Mouse (Mus musculus): ENCODE results near the gene Gm49368. TPM values are rescaled to one million over a fixed set of nuclear protein-coding genes. Genes with fewer than 3 reads are reported as not detected.

Gene Gm49368
- total RNA-seq, 1 experiment from 2014 or later = 30.6 TPM

- ATAC-seq (ENCODE audit: extremely low read depth, insufficient number of reproducible peaks, low FRiP score, poor library complexity, severe bottlenecking) = no peak
Measured at GRCm38 (mm10) chr7:128114371-128115105, 52.1 kb downstream of the Gm49368 start.

- ATAC-seq (ENCODE audit: extremely low read depth, insufficient number of reproducible peaks, low FRiP score, poor library complexity, severe bottlenecking) = peak; percentile 28; the same call in 1 of the 2 replicates
Measured at GRCm38 (mm10) chr7:128115211-128115958, 52.9 kb downstream of the Gm49368 start.

DNA sequence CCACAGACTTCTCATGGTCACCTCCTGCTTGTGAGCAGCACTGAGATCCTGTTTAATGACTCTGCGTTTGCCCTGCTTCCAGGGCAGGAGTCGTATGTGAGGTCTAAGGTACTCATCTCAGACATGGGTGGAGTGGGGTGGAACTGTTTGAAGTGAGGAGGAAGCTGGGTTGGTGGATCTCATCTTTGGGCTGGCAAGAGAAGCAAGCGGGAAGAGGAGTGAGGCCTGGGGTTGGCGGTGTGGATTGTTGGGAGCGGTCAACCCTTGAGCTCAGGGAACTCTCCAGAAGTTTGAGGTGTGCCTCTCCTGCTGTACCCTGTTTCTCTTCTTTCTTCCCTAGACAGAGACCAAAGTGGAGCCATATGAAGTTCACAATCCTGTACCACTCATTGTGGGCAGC, 53.9 kb downstream of the Gm49368 start:
- 0 out of 2 replicates have a peak, but pooled peaks have one; percentile 6 for ATAC-seq (ENCODE audit: extremely low read depth, insufficient number of reproducible peaks, low FRiP score, poor library complexity, severe bottlenecking)

- ATAC-seq (ENCODE audit: extremely low read depth, insufficient number of reproducible peaks, low FRiP score, poor library complexity, severe bottlenecking) = no peak
Measured at GRCm38 (mm10) chr7:128119726-128120490, 57.4 kb downstream of the Gm49368 start.

DNA sequence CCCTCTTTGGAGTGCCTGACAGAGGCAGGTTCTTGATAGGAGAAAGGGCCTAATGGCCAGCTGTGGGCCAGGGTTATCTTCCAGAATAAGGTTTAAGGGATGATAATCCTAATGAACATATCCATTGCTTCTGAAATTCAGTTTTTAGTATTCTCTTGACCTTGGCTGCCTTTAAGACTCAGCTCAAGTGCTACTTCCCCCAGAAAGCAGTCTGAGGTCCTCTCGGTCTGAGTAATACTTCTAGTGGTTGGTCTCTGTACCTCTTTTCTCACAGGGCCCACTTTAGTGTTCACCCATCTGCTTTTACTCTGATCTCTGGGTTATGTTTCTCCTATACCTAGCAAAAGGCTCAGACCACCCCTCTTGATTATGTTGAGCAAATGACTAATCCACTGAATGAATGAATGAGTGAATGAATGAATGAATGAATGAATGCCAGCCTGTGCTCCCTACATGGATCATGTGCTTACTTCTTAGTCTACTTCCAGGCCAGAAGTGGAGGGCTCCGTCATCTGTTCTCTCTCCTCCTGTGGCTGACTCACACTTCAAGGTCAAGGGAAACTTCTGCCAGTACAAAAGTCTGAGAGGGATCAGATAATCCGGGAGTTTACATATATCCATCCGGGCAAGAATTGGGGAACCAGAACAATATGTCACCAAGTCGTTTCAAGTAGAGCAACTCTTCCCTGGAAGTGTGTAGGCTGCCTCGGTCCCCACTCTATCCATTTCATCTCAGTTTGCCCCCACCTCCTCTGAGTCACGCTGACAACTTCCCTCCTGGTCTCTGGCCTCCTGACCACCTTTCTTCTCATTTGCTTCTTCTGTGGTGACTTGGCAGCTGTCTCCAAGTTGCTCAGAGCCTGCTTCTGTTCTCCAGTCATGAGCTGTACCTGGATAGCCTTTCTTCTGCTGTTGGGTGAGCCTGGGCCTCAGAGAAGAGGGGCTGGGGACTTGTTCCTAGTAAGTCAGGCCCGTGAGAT, 66.5 kb downstream of the Gm49368 start, which contains the start of gene Itgax:
Gene Itgax, plus strand, starts transcription at position 807 of the 980 bp plus-strand sequence.
- no peak for ATAC-seq (ENCODE audit: extremely low read depth, insufficient number of reproducible peaks, low FRiP score, poor library complexity, severe bottlenecking)

GRCm38 (mm10) chr7:128132148-128132547, 69.7 kb downstream of the Gm49368 start:
- no peak for ATAC-seq (ENCODE audit: extremely low read depth, insufficient number of reproducible peaks, low FRiP score, poor library complexity, severe bottlenecking)

GRCm38 (mm10) chr7:128133596-128133995, 71.1 kb downstream of the Gm49368 start:
- peak; percentile 84 for ATAC-seq (ENCODE audit: extremely low read depth, insufficient number of reproducible peaks, low FRiP score, poor library complexity, severe bottlenecking)

GRCm38 (mm10) chr7:128136927-128137326, 74.4 kb downstream of the Gm49368 start:
- ATAC-seq (ENCODE audit: extremely low read depth, insufficient number of reproducible peaks, low FRiP score, poor library complexity, severe bottlenecking) = no peak

- ATAC-seq (ENCODE audit: extremely low read depth, insufficient number of reproducible peaks, low FRiP score, poor library complexity, severe bottlenecking) = no peak
Measured at GRCm38 (mm10) chr7:128139611-128140010, 77.1 kb downstream of the Gm49368 start.

GRCm38 (mm10) chr7:128150970-128151369, 88.5 kb downstream of the Gm49368 start:
- no peak for ATAC-seq (ENCODE audit: extremely low read depth, insufficient number of reproducible peaks, low FRiP score, poor library complexity, severe bottlenecking)

DNA sequence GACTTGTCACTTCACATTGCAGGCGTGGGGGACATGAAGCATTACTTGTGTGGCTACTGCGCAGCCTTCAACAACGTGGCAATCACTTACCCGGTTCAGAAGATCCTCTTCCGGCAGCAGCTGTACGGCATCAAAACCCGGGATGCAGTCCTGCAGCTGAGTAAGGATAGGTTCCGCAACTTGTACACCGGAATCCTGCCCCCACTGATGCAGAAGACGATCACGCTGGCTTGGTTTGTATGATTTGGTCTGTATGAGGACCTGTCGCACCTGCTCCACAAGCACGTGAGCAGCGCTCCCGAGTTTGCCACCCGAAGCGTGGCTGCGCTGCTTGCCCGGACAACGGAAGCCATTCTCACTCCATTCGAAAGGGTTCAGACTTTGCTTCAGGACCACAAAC, 91.6 kb downstream of the Gm49368 start, which contains the start of gene Itgad:
Gene Itgad, plus strand, starts transcription at position 301 of the 400 bp plus-strand sequence.
- ATAC-seq (ENCODE audit: extremely low read depth, insufficient number of reproducible peaks, low FRiP score, poor library complexity, severe bottlenecking) = no peak

- ATAC-seq (ENCODE audit: extremely low read depth, insufficient number of reproducible peaks, low FRiP score, poor library complexity, severe bottlenecking) = no peak
Measured at GRCm38 (mm10) chr7:128154924-128155323, 92.4 kb downstream of the Gm49368 start.

- ATAC-seq (ENCODE audit: extremely low read depth, insufficient number of reproducible peaks, low FRiP score, poor library complexity, severe bottlenecking) = 0 out of 2 replicates have a peak, but pooled peaks have one; percentile 23
Measured at GRCm38 (mm10) chr7:128158688-128159354, 96.3 kb downstream of the Gm49368 start.

DNA sequence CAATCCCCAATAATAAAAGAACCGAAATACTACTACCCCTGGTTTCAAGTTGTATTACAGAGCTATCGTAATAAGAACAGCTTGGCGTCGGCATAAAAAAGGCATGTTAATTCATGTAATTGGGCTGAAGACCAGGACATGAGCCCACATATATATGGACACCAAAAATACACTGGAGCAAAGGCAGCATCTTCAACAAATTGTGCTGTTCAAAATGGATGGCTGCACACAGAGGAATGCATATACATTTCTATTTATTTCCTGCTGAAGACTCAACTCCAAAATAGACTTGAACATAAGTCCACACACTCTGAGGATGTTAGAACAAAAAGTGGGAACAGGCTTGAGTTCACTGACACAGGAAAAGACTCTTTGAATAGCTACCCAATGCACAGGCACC, 101.5 kb downstream of the Gm49368 start:
- no peak for ATAC-seq (ENCODE audit: extremely low read depth, insufficient number of reproducible peaks, low FRiP score, poor library complexity, severe bottlenecking)

DNA sequence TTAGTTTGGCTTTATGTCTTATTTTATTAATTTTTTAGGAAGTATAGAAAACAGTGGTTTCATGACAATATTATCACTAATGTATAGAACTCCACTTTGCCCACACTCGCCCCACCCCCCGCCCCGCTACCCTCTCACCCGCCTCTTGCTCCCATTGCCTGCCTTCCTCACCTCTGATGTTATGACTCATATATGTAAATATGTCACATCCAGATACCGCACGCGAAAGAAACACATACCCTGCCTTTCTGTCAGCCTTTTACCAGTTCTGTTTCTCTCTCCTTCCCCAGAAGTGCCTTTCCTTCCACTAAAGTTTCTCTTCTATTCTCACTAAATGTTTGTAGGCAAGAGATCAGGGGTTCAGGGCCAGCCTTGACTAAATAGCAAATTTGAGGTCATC, 103.9 kb downstream of the Gm49368 start:
- no peak for ATAC-seq (ENCODE audit: extremely low read depth, insufficient number of reproducible peaks, low FRiP score, poor library complexity, severe bottlenecking)

DNA sequence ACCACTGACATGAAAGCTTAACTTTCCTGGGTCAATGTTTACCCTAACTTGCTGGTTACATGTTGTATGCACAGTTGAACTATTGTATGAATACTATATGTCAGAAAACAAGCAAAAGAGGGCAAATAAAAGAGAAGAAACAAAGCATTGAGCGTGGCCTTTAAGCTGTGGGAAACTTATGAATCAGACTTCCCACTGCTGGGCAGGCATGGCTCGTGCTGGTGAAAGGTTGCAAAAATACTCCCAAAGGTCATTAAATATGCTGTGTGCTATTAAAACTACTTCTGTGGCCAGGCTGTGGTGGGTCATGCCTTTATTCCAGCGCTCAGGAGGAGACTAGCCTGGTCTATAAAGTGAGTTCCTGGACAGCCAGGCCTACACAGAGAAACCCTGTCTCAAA, 107.5 kb downstream of the Gm49368 start:
- ATAC-seq (ENCODE audit: extremely low read depth, insufficient number of reproducible peaks, low FRiP score, poor library complexity, severe bottlenecking) = no peak
